Mouse (Mus musculus) kidney, adult 2 months (tissue): ENCODE data around the gene Slc38a10.

Experiments
- CTCF ChIP-seq: fragments of 200-500 bp; conservative IDR thresholded peaks from 2 replicates; pipeline ENCODE4 v1.5.1; 2011; ENCODE audit warnings: low read depth, mild to moderate bottlenecking, control low read depth, low read length, moderate library complexity, mixed read lengths; ENCODE audit not compliant: insufficient read depth, insufficient read length
- POLR2A ChIP-seq: fragments of 200-500 bp; IDR thresholded peaks from one replicate; pipeline ENCODE4 v1.6.1; 2011; ENCODE audit warnings: low read depth, low read length, control low read depth

DNA sequence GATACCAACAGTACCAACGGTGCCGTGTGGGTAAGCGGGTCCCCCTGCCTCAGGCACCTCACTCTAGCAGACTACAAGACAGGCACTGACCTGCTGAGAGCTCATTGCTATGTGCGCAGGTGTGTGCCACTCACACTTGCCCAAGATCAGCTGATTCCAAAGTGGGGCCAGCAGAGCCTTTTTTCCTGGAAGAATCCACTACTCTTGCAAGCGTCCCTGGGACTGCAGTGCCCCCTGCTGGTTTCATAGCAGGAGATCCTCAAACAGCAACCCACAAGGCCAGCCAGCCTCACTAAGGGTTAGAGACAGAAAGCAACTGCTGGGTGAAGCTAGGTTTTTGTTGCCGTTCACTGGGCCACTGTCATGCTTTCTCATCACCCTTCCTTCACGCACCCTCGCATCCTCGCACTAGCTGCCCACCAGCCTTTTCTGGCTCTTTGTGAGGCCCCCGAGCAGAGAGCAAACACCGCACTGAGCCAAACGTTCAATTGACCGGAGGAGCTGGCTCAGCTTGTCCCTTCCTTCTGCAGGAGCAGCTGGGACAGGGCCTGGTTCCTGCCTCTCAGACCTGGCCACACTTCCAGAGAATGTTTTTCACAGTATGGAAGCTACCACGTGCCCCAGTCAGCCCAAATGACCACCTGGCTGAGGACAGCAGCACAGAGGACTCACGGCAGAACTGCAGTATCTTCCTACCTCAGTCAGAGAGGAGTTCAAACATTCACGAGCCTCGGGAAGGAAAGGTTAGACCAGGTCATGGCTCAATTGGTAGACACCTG lies 30.3 kb downstream of the Slc38a10 start:
- peak; percentile 72 for TF ChIP-seq CTCF
- TF ChIP-seq POLR2A, result no peak
